Mouse (Mus musculus) testis, adult 2 months (tissue): ENCODE data around the gene Tpd52l2. TPM values are rescaled to one million over a fixed set of nuclear protein-coding genes. Genes with fewer than 3 reads are reported as not detected.

Experiments
- H3K27ac ChIP-seq: fragments of 200-500 bp; 2 replicates; pipeline ENCODE4 v1.5.1; 2012; ENCODE audit warnings: low read depth, low read length; ENCODE audit not compliant: control insufficient read depth, insufficient read depth
- H3K27me3 ChIP-seq: fragments of 200-500 bp; 2 replicates; pipeline ENCODE4 v1.6.1; 2012; ENCODE audit warnings: mild to moderate bottlenecking, low read length, moderate library complexity; ENCODE audit not compliant: control insufficient read depth, insufficient read depth
- H3K36me3 ChIP-seq: fragments of 200-500 bp; 2 replicates; pipeline ENCODE4 v1.6.1; 2012; ENCODE audit warnings: mild to moderate bottlenecking, low read length; ENCODE audit not compliant: control insufficient read depth, insufficient read depth
- H3K4me1 ChIP-seq: fragments of 200-500 bp; 2 replicates; pipeline ENCODE4 v1.6.1; 2012; ENCODE audit warnings: low read length; ENCODE audit not compliant: control insufficient read depth, insufficient read depth
- H3K4me3 ChIP-seq: fragments of 200-500 bp; 2 replicates; pipeline ENCODE4 v1.5.1; 2012; ENCODE audit warnings: low read depth, mild to moderate bottlenecking, low read length, moderate library complexity, mixed read lengths; ENCODE audit not compliant: control insufficient read depth
- CTCF ChIP-seq: fragments of 200-500 bp; IDR thresholded peaks from 2 replicates; pipeline ENCODE4 v1.5.1; 2012; ENCODE audit warnings: low read depth, mild to moderate bottlenecking, inconsistent platforms, low read length, moderate library complexity; ENCODE audit not compliant: control insufficient read depth, insufficient read depth, insufficient replicate concordance
- POLR2A ChIP-seq: fragments of 200-500 bp; IDR thresholded peaks from 2 replicates; pipeline ENCODE4 v1.6.1; 2012; ENCODE audit warnings: low read depth, mild to moderate bottlenecking, inconsistent platforms, low read length, moderate library complexity; ENCODE audit not compliant: control insufficient read depth
- polyA plus RNA-seq: library from polyadenylated mRNA; depleted of rRNA; stranded (reverse); fragments of >200 nt; gene quantifications from 2 replicates; pipeline ENCODE4 v1.2.3, GENCODE M21; 2012; rRNA removed

Tpd52l2 gene
- polyA plus RNA-seq, 1 experiment, result 17.5 TPM

- peaks cover 2% of the 10 kb centered on the region for H3K36me3 ChIP-seq
Observed at GRCm38 (mm10) chr2:181548227-181548626, 51.3 kb downstream of the Tpd52l2 start.

DNA sequence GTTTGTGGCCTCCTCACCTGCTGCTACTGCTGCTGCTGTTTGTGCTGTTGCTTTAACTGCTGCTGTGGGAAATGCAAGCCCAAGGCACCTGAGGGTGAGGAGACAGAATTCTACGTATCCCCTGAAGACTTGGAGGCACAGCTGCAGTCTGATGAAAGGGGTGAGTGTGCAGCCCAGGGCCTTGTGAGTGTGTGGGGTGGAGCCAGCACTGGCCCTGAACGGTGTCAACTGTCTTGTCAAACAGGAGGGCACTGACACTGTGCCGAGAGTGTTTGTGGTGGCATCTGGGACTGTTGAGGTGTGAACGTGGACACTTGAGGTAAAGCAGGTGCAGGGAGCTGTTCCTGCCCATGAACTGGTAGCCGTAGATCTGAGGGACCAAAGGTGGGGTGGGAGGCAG lies 51.7 kb downstream of the Tpd52l2 start:
- Histone ChIP-seq H3K4me1 (no peaks in the 10 kb centered on the region), H3K4me3 (no peak overlapping the region), H3K36me3 (peaks cover 2% of the 10 kb centered on the region), H3K27ac (no peak overlapping the region), H3K27me3 (no peaks in the 10 kb centered on the region)
- no peak for TF ChIP-seq CTCF
- TF ChIP-seq POLR2A, result no peak

More at GRCm38 (mm10) chr2:181548227-181548626, 51.3 kb downstream of the Tpd52l2 start:
- no peak overlapping the region for H3K27ac ChIP-seq
- TF ChIP-seq POLR2A (no peak), CTCF (no peak)
- H3K4me3 ChIP-seq, result no peak overlapping the region
- no peaks in the 10 kb centered on the region for H3K27me3 ChIP-seq
- no peaks in the 10 kb centered on the region for H3K4me1 ChIP-seq

DNA sequence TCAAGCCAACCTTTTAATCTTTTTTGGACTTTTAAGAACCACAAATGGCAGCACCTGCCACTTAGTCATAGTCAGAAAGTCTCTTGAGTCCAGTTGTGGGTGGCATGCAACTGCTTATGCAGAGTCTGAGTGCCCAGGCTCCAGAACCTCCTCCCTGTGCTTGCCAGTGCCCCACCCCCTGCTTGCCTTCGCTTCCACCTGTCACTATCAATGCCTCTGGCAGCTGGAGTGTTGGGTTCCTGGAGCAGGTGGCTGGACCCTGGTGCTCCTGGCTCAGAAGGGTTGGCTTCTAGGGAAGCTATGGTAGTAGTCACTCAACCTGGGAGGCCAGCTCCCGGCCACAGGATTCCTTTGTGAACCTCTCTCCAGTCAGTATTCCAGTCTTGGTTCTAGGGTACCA lies 53.3 kb downstream of the Tpd52l2 start:
- TF ChIP-seq POLR2A (no peak), CTCF (no peak)
- Histone ChIP-seq H3K27ac (no peak overlapping the region), H3K4me1 (no peaks in the 10 kb centered on the region), H3K27me3 (no peaks in the 10 kb centered on the region), H3K36me3 (peaks cover 2% of the 10 kb centered on the region), H3K4me3 (no peak overlapping the region)

- no peak overlapping the region for H3K4me3 ChIP-seq
- H3K27ac ChIP-seq, result no peak overlapping the region
- no peaks in the 10 kb centered on the region for H3K4me1 ChIP-seq
- peaks cover 2% of the 10 kb centered on the region; the same call in 1 of the 2 replicates for H3K36me3 ChIP-seq
- no peaks in the 10 kb centered on the region for H3K27me3 ChIP-seq
- no peak for TF ChIP-seq CTCF
- TF ChIP-seq POLR2A, result no peak
Observed at GRCm38 (mm10) chr2:181553772-181554171, 56.8 kb downstream of the Tpd52l2 start.

GRCm38 (mm10) chr2:181567338-181567737 lies 70.4 kb downstream of the Tpd52l2 start:
- no peak overlapping the region for H3K4me3 ChIP-seq
- TF ChIP-seq CTCF, result no peak
- TF ChIP-seq POLR2A, result no peak

More at GRCm38 (mm10) chr2:181567338-181567737, 70.4 kb downstream of the Tpd52l2 start:
- H3K4me1 ChIP-seq, result no peaks in the 10 kb centered on the region; the same call in 1 of the 2 replicates
- no peak overlapping the region for H3K27ac ChIP-seq
- H3K27me3 ChIP-seq, result no peaks in the 10 kb centered on the region
- H3K36me3 ChIP-seq, result no peaks in the 10 kb centered on the region

Other genes with a start within 250 kb of the Tpd52l2 start
- gene Gmeb2, start 209.1 kb upstream of the Tpd52l2 start, polyA plus RNA-seq, result 10.2 and 10.6 TPM in 2 replicates
- not detected in 2 replicates for gene Stmn3, start 182.6 kb upstream of the Tpd52l2 start, polyA plus RNA-seq
- 71.8 and 75.1 TPM in 2 replicates for gene Rtel1, start 177.4 kb upstream of the Tpd52l2 start, polyA plus RNA-seq
- gene Zgpat, start 132.2 kb upstream of the Tpd52l2 start, polyA plus RNA-seq, result 15.8 and 16.1 TPM in 2 replicates
- gene Arfrp1, start 131.7 kb upstream of the Tpd52l2 start, polyA plus RNA-seq, result 35.9 and 43.2 TPM in 2 replicates
- 13.9 and 14.6 TPM in 2 replicates for gene Lime1, start 117.1 kb upstream of the Tpd52l2 start, polyA plus RNA-seq
- 8.3 and 10.1 TPM in 2 replicates for gene Zbtb46, start 37.7 kb upstream of the Tpd52l2 start, polyA plus RNA-seq
- 141 and 146 TPM in 2 replicates for gene Abhd16b, start 3.9 kb upstream of the Tpd52l2 start, polyA plus RNA-seq
- 16.6 and 19.8 TPM in 2 replicates for gene Dnajc5, start 23.3 kb downstream of the Tpd52l2 start, polyA plus RNA-seq
- 44.4 and 44.5 TPM in 2 replicates for gene Uckl1, start 87.8 kb downstream of the Tpd52l2 start, polyA plus RNA-seq
- 19.5 and 20.1 TPM in 2 replicates for gene Prpf6, start 94.7 kb downstream of the Tpd52l2 start, polyA plus RNA-seq
- 83.2 and 90.6 TPM in 2 replicates for gene Zfp512b, start 95.7 kb downstream of the Tpd52l2 start, polyA plus RNA-seq
- gene Samd10, start 102.1 kb downstream of the Tpd52l2 start, polyA plus RNA-seq, result 61.7 and 61.8 TPM in 2 replicates
- 0.16 TPM in 1 of 2 replicates, not detected in the other for gene Gm29797, start 159.9 kb downstream of the Tpd52l2 start, polyA plus RNA-seq
- 5.0 and 5.5 TPM in 2 replicates for gene Sox18, start 174.5 kb downstream of the Tpd52l2 start, polyA plus RNA-seq
- 577 and 632 TPM in 2 replicates for gene Tcea2, start 183.2 kb downstream of the Tpd52l2 start, polyA plus RNA-seq
- 25.7 and 28.2 TPM in 2 replicates for gene Rgs19, start 196.8 kb downstream of the Tpd52l2 start, polyA plus RNA-seq
- 409 and 417 TPM in 2 replicates for gene Lkaaear1, start 201.3 kb downstream of the Tpd52l2 start, polyA plus RNA-seq
- 5.4 and 5.9 TPM in 2 replicates for gene Oprl1, start 217.9 kb downstream of the Tpd52l2 start, polyA plus RNA-seq